Mouse (Mus musculus): ENCODE data around the gene Ptpn12.
"Not testable (repeated sequence)": the region's sequence is repeated elsewhere in the genome, so short reads cannot be mapped to it uniquely, and the experiment has no call there.

The Ptpn12 gene

GRCm38 (mm10) chr5:20951666-20952281 is 103.9 kb downstream of the Ptpn12 start:
- peak; percentile 86 to 93 for DNase-seq (ENCODE audit: low spot score in 2 of 2)

GRCm38 (mm10) chr5:20950855-20951650 is 104.7 kb downstream of the Ptpn12 start:
- peak; percentile 30 to 61 for DNase-seq (ENCODE audit: low spot score in 2 of 2)

GRCm38 (mm10) chr5:20950516-20950854 is 105.2 kb downstream of the Ptpn12 start:
- no peak for DNase-seq (ENCODE audit: low spot score in 2 of 2)

DNA sequence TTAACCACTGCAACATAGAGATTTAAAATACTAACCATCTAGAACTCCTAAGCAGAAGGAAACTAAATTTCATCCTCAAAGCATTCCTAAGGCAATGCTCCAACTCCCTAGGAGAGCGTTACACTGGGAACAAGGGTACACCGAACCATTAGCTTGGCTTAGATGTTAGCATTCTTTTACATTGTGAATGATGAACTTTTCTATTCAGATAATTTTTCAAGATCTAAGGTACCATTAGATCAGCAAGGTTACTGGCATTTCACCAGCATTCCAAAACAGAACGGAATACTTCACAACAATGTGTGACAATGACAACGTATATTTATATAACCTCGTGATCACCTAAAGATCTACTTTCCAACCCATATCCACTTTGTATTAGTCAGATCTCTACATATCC is 105.6 kb downstream of the Ptpn12 start:
- DNase-seq (ENCODE audit: low spot score in 2 of 2): no peak

- DNase-seq (ENCODE audit: low spot score in 2 of 2): no peak
These were observed 108.8 kb downstream of the Ptpn12 start for GRCm38 (mm10) chr5:20946906-20947305.

DNA sequence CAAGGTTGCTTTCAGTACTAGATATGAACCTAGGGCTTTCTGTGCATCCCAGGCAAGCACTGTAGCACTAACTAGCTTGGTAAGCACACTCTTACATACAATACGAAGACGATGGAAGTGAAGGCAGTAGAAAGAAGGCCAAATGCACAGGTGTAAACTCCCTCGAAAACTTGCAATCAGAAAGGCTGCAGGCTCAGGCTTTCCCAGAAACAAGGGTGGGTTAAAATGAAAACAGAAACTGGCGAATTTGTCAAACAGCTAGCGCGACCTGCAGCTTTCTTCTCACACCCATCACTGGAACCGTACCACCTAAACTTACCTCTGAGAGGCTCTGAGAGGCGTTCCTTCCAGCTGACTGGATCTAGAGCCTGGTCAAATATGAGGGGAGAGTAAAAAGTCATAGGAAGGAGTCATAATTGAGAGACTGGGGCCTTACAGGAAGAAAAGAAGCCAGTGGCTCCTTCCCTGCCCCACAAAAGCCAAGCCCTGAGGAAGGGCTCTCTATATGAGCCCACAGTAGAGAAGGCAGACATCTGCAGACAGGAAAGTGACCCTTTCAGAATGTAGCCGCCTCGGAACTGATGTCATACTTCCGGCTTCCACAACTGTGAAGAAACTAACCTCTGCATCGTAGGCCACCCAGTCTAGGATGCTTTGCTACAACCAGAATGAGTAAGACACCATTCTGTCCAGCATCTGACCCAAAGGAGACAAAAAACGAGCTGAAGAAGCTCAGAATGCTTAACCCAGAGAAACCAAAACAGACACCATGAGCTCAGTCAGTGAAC is 110.6 kb downstream of the Ptpn12 start:
- DNase-seq (ENCODE audit: low spot score in 2 of 2): no peak

DNA sequence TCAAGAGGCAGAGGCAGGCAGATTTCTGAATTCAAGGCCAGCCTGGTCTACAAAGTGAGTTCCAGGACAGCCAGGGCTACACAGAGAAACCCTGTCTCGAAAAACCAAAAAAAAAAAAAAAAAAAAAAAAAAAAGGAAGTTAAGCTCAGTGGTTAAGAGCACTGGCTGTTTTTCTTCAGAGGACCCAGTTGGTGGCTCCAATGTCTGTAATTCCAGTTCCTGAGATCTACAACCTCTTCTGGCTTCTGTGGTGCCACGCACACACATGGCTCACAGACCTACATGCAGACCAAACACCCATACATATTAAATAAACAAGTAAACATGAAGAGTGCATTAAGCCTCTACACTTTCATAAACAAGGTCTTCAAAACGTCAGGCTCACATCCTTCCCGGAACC is 111.9 kb downstream of the Ptpn12 start:
- not testable (repeated sequence) for DNase-seq (ENCODE audit: low spot score in 2 of 2)

DNA sequence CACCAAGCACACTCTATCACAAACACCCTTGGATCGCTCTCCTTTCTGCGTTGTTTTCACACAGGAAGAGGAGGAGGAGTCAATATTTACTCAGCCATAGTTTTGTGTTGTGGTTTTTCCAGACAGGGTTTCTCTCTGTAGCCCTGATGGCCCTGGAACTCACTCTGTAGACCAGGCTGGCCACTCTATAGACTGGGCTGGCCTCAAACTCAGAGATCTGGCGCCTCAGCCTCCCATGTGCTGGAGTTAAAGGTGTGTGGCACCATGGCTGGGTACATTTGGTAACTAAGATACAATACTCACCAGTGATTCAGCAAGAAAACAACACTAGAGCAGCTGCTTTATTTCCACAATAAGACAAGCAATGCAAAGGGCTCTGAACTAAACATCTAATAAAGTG is 113.2 kb downstream of the Ptpn12 start:
- no peak for DNase-seq (ENCODE audit: low spot score in 2 of 2)

DNA sequence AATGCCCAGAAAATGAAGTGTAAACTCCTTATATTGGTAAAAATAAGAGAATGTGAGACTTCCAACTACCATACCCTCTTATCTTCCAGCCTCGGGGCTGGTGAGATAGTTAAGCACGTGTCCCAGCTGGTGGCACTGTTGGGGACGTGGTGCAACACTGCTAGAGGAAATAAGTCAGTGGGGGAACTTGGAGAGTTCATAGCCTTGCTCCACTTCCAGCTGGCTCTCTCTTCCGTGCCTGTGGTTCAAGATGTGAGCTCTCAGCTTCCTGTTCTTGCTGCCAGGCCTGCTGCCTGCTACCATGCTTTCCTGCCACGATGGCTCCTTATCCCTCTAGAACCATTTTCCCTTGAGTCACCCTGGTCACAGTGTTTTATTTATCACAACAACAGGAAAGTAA is 114.5 kb downstream of the Ptpn12 start:
- DNase-seq (ENCODE audit: low spot score in 2 of 2): no peak

DNA sequence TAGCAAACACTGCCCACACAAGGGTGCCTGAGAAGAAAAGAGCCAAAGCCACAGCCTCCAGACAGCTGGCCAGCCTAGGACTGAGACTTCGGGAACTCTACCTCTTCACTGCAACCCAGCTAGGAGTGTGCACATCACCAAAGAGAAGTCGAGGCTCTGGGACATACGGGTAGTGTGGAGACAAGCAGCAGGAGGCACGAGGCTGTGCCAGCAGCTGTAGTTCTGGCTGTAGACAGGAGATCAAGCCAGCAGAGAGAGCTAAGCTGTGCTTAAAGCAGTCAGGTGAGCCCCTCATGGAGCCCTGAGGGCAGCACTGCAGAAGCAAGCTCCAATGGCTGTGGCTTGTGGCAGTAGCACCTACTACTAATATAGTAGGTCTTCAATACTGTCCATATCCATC is 115.0 kb downstream of the Ptpn12 start:
- no peak for DNase-seq (ENCODE audit: low spot score in 2 of 2)

- DNase-seq (ENCODE audit: low spot score in 2 of 2): no peak
These were observed 115.6 kb downstream of the Ptpn12 start for GRCm38 (mm10) chr5:20940040-20940571.

DNA sequence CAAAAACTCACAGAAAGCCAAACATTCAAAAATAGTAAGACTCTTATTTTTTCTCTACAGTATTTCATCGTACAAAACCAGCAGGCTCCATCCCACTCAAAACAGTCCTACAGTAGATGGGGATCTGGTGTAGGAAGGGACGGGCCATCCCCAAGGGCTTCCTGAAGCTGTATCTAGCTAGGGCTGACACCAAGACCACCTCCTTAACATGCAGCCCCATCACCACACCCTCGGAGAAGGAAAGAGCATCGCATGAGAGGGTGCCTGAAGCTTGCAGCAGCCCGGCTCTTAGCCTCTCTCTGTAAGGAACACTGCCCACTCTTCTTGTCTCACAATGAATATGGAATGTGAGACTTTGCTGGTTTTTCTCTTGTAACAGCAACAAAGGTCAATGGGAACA is 117.2 kb downstream of the Ptpn12 start:
- no peak for DNase-seq (ENCODE audit: low spot score in 2 of 2)

Data from cerebellum, postnatal 4 days (tissue).